Mouse (Mus musculus) heart, embryonic 14.5 days (tissue): ENCODE measurements around the gene Nipal4. TPM values are rescaled to one million over a fixed set of nuclear protein-coding genes. Genes with fewer than 3 reads are reported as not detected.

Source experiments
- microRNA-seq: library from miRNA; unstranded; fragments of <30 nt; microRNA quantifications from one replicate; pipeline ENCODE4, GENCODE M21; 2016
- polyA plus RNA-seq: library from polyadenylated mRNA; unstranded; fragments of >200 nt; fragmentation: Nextera tagmentation; extraction: Ambion mirVana; gene quantifications from 2 replicates; pipeline ENCODE4 v1.2.1, GENCODE M21; 2014

The Nipal4 gene
- polyA plus RNA-seq, 1 experiment from 2014 or later = 9.5 TPM

Small RNAs within 50 kb of the gene (microRNA-seq; reads per million reads assigned to microRNA genes)
- gene Mir7239 (not detected), gene Mir8100 (not detected)

Other genes starting within 250 kb of the Nipal4 start
- gene Lsm11, start 221.6 kb downstream of the Nipal4 start, polyA plus RNA-seq = 9.4 and 9.8 TPM in 2 replicates
- 7.0 and 8.5 TPM in 2 replicates for gene Thg1l, start 211.0 kb downstream of the Nipal4 start, polyA plus RNA-seq
- 0.26 and 0.30 TPM in 2 replicates for gene Sox30, start 186.2 kb downstream of the Nipal4 start, polyA plus RNA-seq
- gene Gm12166, start 114.2 kb downstream of the Nipal4 start, polyA plus RNA-seq = 4.6 and 4.9 TPM in 2 replicates
- 21.1 and 22.7 TPM in 2 replicates for gene Adam19, start 110.5 kb downstream of the Nipal4 start, polyA plus RNA-seq
- 0.08 and 0.13 TPM in 2 replicates for gene Fndc9, start 69.0 kb upstream of the Nipal4 start, polyA plus RNA-seq
- gene Cyfip2, start 146.4 kb upstream of the Nipal4 start, polyA plus RNA-seq = 8.9 TPM in 2 replicates
- gene Itk, start 223.0 kb upstream of the Nipal4 start, polyA plus RNA-seq = not detected in 2 replicates
- gene Fam71b, start 230.1 kb upstream of the Nipal4 start, polyA plus RNA-seq = not detected in 2 replicates